Mouse (Mus musculus): Measurements from ENCODE around the gene Ccl27a. TPM values are rescaled to one million over a fixed set of nuclear protein-coding genes. Genes with fewer than 3 reads are reported as not detected.
"Not testable (repeated sequence)": the region's sequence is repeated elsewhere in the genome, so short reads cannot be mapped to it uniquely, and the experiment has no call there.

Ccl27a gene
- total RNA-seq (2021) = 10 to 100 TPM; 26.2 to 27.4 TPM
- long read RNA-seq, experiment 1, partial matches to known transcripts = 0 of 8 reads
- long read RNA-seq, experiment 1, other reads (novel, unspliced or antisense) = 2 of 8 reads
- long read RNA-seq, experiment 2, partial matches to known transcripts = 1 of 18 reads
- long read RNA-seq, experiment 2, other reads (novel, unspliced or antisense) = 7 of 18 reads

DNA sequence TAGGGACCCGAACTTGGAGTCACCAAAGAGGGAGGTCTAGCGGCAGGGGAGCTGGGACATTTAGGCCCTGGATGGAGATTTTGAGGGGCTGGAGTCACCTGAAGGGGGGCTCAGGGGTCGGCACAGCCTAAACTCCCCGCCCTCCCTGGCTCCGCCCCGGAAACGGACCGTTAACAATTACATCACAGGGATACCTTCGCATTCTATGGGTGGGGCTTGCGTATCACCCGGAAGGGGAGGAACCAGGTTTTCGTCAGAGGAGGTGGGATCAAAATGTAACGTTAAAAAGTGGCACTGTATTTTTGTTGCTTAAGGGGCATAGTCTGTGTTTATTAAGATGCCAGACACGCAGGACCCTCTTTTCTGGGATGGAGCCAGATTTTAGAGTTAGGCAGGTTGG is at the start of gene Ccl27a:
Ccl27a (minus strand) TSS at position 246 of the 400 bp plus-strand sequence.
- peak in 1 of 2 experiments; percentile 59 for DNase-seq (ENCODE audit: low spot score in 2 of 2)

DNA sequence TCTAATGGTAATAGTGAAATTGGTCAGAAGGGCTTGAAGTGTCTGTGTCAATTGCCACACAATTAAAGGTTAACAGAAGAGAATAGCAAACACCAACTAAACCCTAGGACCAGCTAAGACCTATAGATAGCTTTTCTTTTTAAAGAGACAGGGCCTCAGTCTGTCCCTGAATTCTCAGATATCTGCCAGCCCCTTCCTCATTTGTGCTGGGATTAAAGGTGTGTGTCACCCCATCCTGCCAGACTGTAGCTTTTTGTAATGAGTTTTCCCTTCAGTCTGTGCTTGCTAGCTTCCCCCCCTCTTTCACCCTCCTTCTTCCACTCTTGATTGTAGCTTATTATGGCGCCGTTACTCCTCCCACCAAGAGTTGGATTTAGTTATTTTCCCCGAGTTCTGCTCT is 9.2 kb upstream of the Ccl27a start:
- DNase-seq (ENCODE audit: low spot score in 2 of 2) = not testable (repeated sequence)

- DNase-seq (ENCODE audit: low spot score in 2 of 2) = not testable (repeated sequence)
Measured at GRCm38 (mm10) chr4:41782711-41783110, 8.7 kb upstream of the Ccl27a start.

DNA sequence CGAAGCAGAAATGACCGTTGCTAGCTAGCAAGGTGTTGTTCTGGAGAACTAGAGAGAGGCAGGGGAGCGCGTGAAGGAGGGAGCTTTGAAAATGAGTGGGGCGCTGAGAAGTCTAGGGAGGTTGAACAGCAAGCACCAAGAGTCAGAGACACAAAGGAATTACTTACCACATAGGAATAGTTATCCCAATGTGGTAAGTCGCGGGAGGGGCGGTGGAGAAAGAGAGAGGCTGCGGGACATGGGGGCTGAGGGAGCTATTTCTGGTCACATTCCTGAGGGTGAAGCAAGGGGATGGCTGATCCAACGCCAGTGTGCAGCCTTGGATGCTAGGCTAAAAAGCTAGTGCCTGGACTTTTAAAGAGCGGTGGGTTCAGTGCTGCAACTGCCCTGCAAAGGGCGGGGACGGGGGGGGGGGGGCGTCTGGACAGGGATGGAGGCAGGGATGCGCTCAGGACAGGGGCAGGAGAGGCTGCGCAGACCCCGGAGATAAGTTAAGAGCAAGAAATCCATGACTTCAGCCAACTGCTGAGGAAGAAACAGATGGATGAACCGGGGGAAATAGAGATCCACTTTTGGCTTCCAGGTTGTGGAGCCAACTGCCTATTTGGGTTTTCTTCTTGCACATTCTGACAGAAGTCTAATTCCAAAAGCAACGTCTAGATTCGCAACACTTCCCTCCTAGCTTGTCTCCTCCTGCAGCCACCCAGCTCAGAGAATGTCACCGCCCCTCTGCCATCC is 7.9 kb upstream of the Ccl27a start:
- DNase-seq (ENCODE audit: low spot score in 2 of 2) = not testable (repeated sequence)

GRCm38 (mm10) chr4:41781271-41781670 is 7.2 kb upstream of the Ccl27a start:
- DNase-seq (ENCODE audit: low spot score in 2 of 2) = not testable (repeated sequence)

DNA sequence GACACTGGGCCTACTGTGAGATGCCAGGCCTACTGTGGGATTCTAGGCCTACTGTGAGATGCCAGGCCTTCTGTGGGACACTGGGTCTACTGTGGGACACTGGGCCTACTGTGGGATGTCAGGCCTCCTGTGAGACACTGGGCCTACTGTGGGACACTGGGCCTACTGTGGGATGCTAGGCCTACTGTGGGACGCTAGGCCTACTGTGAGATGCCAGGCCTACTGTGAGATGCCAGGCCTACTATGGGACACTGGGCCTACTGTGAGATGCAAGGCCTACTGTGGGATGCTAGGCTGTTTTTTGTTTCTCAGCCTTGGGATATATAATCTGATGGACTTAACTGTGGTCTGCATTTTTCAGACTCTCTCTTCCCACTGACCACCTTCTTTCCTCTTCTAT is 1.8 kb upstream of the Ccl27a start:
- not testable (repeated sequence) for DNase-seq (ENCODE audit: low spot score in 2 of 2)

- DNase-seq (ENCODE audit: low spot score in 2 of 2) = not testable (repeated sequence)
Measured at GRCm38 (mm10) chr4:41774506-41774905, 459 bp upstream of the Ccl27a start.

- peak; percentile 48 to 72 for DNase-seq (ENCODE audit: low spot score in 2 of 2)
Measured at GRCm38 (mm10) chr4:41773502-41773901, 545 bp downstream of the Ccl27a start.

GRCm38 (mm10) chr4:41772946-41773345 is 1.1 kb downstream of the Ccl27a start:
- DNase-seq (ENCODE audit: low spot score in 2 of 2) = not testable (repeated sequence)

DNA sequence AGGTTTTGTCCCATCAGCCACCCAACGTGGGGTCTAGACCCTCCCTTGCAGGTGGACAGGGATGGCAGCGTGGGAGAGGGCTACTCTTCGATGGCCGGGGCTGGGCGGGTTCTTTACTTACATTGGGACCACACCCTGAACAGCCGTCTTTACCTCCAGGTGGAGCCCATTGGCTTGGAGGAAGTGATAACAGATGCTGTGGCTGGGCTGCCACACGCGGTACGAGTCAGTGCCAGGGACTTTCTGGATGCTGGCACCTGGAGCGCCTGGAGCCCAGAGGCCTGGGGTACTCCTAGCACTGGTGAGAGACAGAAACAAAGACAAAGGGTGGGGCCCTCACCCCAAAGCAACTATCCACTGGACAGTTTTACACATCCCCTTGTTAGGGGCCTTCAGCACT is 6.7 kb downstream of the Ccl27a start:
- DNase-seq (ENCODE audit: low spot score in 2 of 2) = not testable (repeated sequence)

- DNase-seq (ENCODE audit: low spot score in 2 of 2) = not testable (repeated sequence)
Measured at GRCm38 (mm10) chr4:41763176-41763575, 10.9 kb downstream of the Ccl27a start.

DNA sequence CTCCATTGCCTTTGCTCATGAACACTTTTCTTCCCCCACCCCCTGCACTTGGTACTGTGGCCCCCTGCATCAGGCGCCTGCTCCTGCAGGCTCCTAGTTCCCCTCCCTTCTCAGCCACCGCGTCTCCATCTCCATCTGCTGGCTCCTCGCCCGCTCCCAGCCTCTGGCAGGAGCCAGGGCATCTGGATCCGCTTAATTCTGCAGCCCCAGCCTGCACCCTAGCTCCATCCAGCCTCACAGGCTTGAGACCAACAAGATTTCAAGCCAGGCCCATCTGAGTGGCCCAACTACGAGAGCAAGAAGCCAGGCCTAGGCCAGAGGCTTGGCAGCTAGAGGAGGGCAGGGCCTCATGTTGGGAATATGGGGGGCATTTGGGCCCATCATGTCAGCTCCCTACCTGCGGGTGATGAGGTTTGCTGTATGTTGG is 11.3 kb downstream of the Ccl27a start:
- peak; percentile 81 to 93 for DNase-seq (ENCODE audit: low spot score in 2 of 2)

GRCm38 (mm10) chr4:41762099-41762687 is 11.9 kb downstream of the Ccl27a start:
- peak; percentile 43 to 62 for DNase-seq (ENCODE audit: low spot score in 2 of 2)

DNA sequence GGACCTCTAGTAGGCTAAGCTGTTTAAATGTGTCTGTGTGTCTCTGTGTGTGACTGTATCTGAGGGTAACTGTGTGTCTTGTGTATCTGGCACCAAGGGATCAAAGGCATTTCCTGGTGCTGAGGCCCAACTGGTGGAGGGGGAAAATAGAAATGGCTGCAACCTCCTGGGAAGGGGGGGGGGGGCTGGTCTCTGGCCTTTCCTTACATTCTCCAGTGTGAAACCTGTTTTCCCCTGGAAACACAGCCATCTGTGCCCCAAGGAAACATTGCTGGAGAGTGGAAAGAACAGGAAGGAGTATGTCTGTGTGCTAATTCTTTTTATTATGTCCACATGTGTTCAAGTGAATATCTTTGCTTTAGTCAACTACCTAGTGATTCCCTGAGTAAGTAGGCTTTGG is 12.4 kb downstream of the Ccl27a start:
- no peak for DNase-seq (ENCODE audit: low spot score in 2 of 2)

DNA sequence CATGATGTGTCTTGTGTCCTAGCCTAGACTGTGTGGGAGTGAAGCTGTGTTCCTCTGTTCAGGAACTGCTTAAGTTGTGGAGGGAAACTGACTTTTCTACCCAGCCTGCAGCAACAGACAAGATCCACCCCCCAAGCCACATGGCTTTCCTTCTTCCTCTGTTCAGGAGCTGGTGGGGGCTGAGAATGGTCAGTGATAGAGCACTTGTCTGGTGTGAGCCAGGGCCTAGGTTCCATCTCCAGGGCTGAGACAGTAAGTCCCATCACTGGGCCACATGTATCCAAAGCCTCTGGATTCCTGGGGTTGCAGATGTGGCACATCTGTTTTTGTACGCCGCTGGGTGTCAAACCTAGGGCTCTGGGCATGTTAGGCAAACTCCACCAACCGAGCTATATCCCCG is 13.1 kb downstream of the Ccl27a start:
- no peak for DNase-seq (ENCODE audit: low spot score in 2 of 2)

GRCm38 (mm10) chr4:41760288-41760721 is 13.7 kb downstream of the Ccl27a start:
- peak; percentile 85 to 92 for DNase-seq (ENCODE audit: low spot score in 2 of 2)

GRCm38 (mm10) chr4:41759656-41760287 is 14.3 kb downstream of the Ccl27a start:
- DNase-seq (ENCODE audit: low spot score in 2 of 2) = no peak

DNA sequence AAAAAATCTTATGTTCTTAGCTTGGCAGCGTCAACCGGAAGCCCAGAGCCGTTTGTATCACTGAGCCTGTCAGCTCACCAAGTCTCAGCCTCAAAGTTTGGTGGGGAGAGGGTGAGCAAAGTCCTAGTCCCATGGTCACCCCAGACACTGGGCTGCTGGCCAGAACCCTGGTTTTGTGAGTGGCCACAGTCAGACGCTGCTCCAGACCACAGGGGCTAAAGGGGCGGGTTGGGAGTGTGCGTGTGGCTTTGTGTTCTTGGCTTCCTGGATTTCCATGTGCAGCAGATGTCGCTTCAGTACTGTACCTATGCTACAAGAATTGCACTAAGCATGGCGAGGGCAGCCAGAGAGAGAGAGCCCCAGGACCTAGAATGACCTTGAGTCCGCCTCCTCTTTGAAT is 14.8 kb downstream of the Ccl27a start:
- no peak for DNase-seq (ENCODE audit: low spot score in 2 of 2)

DNA sequence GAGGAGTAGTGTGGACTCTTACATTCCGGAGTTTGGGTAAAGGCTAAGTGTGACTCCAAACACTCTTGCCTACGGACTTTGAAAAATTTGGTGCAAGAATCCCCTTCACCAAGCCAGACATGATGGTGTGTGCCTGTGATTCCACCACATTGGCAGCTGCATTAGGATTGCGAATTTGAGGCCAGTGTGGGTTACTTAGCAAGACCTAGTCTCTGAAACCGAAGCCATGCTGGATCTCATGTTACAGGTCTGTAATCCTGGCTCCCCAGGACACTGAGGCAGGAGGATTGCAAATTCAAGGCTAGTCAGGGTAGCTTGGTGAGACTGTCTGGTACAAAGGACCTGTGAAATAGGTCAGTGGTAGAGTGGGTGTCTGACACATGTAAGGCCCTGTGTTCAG is 15.3 kb downstream of the Ccl27a start:
- no peak for DNase-seq (ENCODE audit: low spot score in 2 of 2)

GRCm38 (mm10) chr4:41758021-41758420 is 16.0 kb downstream of the Ccl27a start:
- DNase-seq (ENCODE audit: low spot score in 2 of 2) = no peak

DNA sequence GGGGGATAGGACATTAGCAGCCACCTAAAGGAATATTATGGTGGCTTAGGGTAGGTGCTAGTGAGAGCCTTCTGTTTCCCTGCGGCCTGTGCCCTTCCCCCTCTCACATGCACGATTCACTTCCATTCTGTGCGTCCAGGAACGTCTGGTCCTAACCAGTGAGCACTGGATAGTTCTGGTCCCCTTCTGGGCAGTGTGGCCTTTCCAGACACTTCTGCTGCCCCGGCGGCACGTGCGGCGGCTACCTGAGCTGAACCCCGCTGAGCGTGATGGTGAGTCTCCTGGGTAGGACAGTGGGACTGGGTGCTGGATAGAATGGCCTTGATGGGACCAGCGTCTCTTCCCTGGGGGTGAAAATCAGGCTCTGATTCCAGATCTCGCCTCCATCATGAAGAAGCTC is 16.7 kb downstream of the Ccl27a start:
- DNase-seq (ENCODE audit: low spot score in 2 of 2) = no peak

- no peak for DNase-seq (ENCODE audit: low spot score in 2 of 2)
Measured at GRCm38 (mm10) chr4:41756440-41756839, 17.6 kb downstream of the Ccl27a start.

Data from gastrocnemius, postnatal 4 days (tissue).